Mouse (Mus musculus): Measurements from ENCODE around the gene Gtse1. TPM values are rescaled to one million over a fixed set of nuclear protein-coding genes. Genes with fewer than 3 reads are reported as not detected.

The Gtse1 gene
- polyA plus RNA-seq, 1 experiment from 2014 or later: 22.9 TPM

Other genes starting within 250 kb of the Gtse1 start
- 31.0 and 37.6 TPM in 2 replicates for gene Ppara, start 124.8 kb upstream of the Gtse1 start, polyA plus RNA-seq (2015; fragmentation: Nextera tagmentation; extraction: Ambion mirVana)
- gene Cdpf1, start 48.0 kb upstream of the Gtse1 start, polyA plus RNA-seq (2015; fragmentation: Nextera tagmentation; extraction: Ambion mirVana): 58.2 and 62.2 TPM in 2 replicates
- 0.17 and 0.18 TPM in 2 replicates for gene Pkdrej, start 38.0 kb upstream of the Gtse1 start, polyA plus RNA-seq (2015; fragmentation: Nextera tagmentation; extraction: Ambion mirVana)
- gene Ttc38, start 27.4 kb upstream of the Gtse1 start, polyA plus RNA-seq (2015; fragmentation: Nextera tagmentation; extraction: Ambion mirVana): 13.4 and 15.1 TPM in 2 replicates
- gene Trmu, start 19.6 kb downstream of the Gtse1 start, polyA plus RNA-seq (2015; fragmentation: Nextera tagmentation; extraction: Ambion mirVana): 36.7 and 37.3 TPM in 2 replicates
- gene Celsr1, start 174.0 kb downstream of the Gtse1 start, polyA plus RNA-seq (2015; fragmentation: Nextera tagmentation; extraction: Ambion mirVana): 0.51 and 0.70 TPM in 2 replicates
- gene Gramd4, start 197.9 kb downstream of the Gtse1 start, polyA plus RNA-seq (2015; fragmentation: Nextera tagmentation; extraction: Ambion mirVana): 9.1 and 9.5 TPM in 2 replicates